Mouse (Mus musculus): ENCODE measurements around the gene Cd300e. TPM values are rescaled to one million over a fixed set of nuclear protein-coding genes. Genes with fewer than 3 reads are reported as not detected.

Cd300e gene
- total and polyA plus RNA-seq, 3 experiments: not detected

DNA sequence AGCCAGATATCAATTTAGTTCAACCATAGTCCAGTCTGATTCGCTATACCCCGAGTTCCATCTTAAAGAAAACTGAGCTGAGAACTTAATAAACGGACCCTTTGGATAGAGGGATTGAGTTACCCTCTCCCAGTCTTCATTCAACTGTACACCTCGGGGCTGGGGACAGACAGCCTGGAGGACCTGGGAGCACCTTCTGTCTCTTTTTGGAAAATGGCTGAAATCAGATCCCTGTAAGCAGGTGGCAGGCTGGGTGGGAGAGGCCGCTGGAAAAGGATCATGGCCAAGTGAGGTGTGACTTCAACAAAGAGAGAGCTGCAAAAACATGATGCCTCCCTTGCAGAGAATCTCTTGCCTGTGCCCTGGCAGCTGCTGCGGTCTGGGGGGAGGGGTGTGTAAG is 20.2 kb upstream of the Cd300e start:
- TF ChIP-seq MAFK (IDR thresholded peaks at IDR 0.05; ENCODE audit: borderline replicate concordance, low read depth, low read length): no peak
- TF ChIP-seq SMC3 (IDR thresholded peaks at IDR 0.05; ENCODE audit: low read depth, low read length): no peak
- TF ChIP-seq MYC (IDR thresholded peaks at IDR 0.05; ENCODE audit: low read depth, low read length): no peak
- TF ChIP-seq TBP (IDR thresholded peaks at IDR 0.05; ENCODE audit: low read depth, low read length): no peak
- TF ChIP-seq KAT2A (conservative IDR thresholded peaks at IDR 0.05; ENCODE audit: low read depth, low read length): no peak
- TF ChIP-seq MXI1 (IDR thresholded peaks at IDR 0.05; ENCODE audit: low read depth, low read length): no peak
- TF ChIP-seq UBTF (IDR thresholded peaks at IDR 0.05; ENCODE audit: borderline replicate concordance, insufficient read depth, low read depth, low read length): no peak
- TF ChIP-seq CTCF (IDR thresholded peaks at IDR 0.05 in 2 of 3, conservative IDR thresholded peaks at IDR 0.05 in 1 of 3; ENCODE audit: control insufficient read depth in 1 of 3, insufficient read depth in 1 of 3, low read depth in 2 of 3, low read length in 3 of 3, poor library complexity in 1 of 3, severe bottlenecking in 1 of 3): no peak
- TF ChIP-seq GATA1 (IDR thresholded peaks at IDR 0.05; ENCODE audit: low read depth, low read length): no peak
- no peak for TF ChIP-seq E2F4 (IDR thresholded peaks at IDR 0.05; ENCODE audit: borderline replicate concordance, low read depth, low read length)
- TF ChIP-seq ETS1 (IDR thresholded peaks at IDR 0.05; ENCODE audit: low read depth, low read length): no peak
- TF ChIP-seq POLR2AphosphoS5 (IDR thresholded peaks at IDR 0.05; ENCODE audit: borderline replicate concordance, low read depth, low read length): no peak
- TF ChIP-seq NRF1 (IDR thresholded peaks at IDR 0.05; ENCODE audit: insufficient read depth, low read depth, low read length, poor library complexity, severe bottlenecking): no peak
- no peak for TF ChIP-seq TAL1 (IDR thresholded peaks at IDR 0.05; ENCODE audit: low read length)
- TF ChIP-seq POLR2AphosphoS2 (IDR thresholded peaks at IDR 0.05; ENCODE audit: low read length): no peak
- no peak for TF ChIP-seq EP300 (IDR thresholded peaks at IDR 0.05; ENCODE audit: low read depth in 1 of 2, low read length in 2 of 2)
- TF ChIP-seq MYB (IDR thresholded peaks at IDR 0.05; ENCODE audit: low read depth, low read length): no peak
- Histone ChIP-seq H3K27ac (ENCODE audit: control insufficient read depth, low read depth, low read length) (no peak overlapping the region), H3K79me2 (ENCODE audit: control insufficient read depth, insufficient read depth, low read length, poor library complexity) (no peaks in the 10 kb centered on the region), H3K9ac (ENCODE audit: control insufficient read depth, low read depth, low read length, poor library complexity, severe bottlenecking) (no peak overlapping the region), H3K36me3 (ENCODE audit: control insufficient read depth in 1 of 2, insufficient read depth in 2 of 2, low read length in 2 of 2) (no peaks in the 10 kb centered on the region), H3K4me1 (ENCODE audit: control insufficient read depth in 1 of 2, insufficient read depth in 2 of 2, low read length in 2 of 2) (peaks cover 6 to 9% of the 10 kb centered on the region in 2 experiments; a peak in 3 of 4 replicates), H3K27me3 (ENCODE audit: control insufficient read depth in 1 of 2, insufficient read depth in 2 of 2, low read length in 2 of 2) (peaks cover 0 to 3% of the 10 kb centered on the region in 2 experiments; a peak in 1 of 4 replicates), H3K4me3 (ENCODE audit: control insufficient read depth in 1 of 2, insufficient read depth in 1 of 2, low read depth in 2 of 2, low read length in 2 of 2) (no peak overlapping the region), H3K9me3 (replicated peaks; ENCODE audit: insufficient read depth, low read length) (no peaks in the 10 kb centered on the region)
- no peak for DNase-seq (ENCODE audit: low read depth, low spot score)

DNA sequence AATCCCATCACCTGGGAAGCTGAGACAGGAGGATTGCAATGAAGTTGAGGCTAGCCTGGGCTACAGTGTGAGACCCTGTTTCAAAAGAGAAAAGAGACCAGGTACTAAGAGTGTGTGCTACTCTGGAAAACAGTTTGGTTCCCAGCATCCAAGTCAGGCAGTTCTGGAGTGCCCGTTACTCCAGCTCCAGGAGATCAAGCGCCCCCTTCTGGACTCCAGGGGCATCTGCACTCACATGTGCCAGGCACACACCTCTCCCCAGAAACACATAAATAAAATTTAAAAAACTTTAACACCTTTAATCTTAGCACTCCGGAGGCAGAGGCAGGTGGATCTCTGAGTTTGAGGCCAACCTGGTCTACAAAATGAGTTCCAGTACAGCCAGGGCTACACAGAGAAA is 19.4 kb upstream of the Cd300e start:
- no peak overlapping the region for H3K9ac ChIP-seq (ENCODE audit: control insufficient read depth, low read depth, low read length, poor library complexity, severe bottlenecking)
- H3K9me3 ChIP-seq (replicated peaks; ENCODE audit: insufficient read depth, low read length): no peaks in the 10 kb centered on the region
- H3K27ac ChIP-seq (ENCODE audit: control insufficient read depth, low read depth, low read length): no peak overlapping the region
- H3K27me3 ChIP-seq (ENCODE audit: control insufficient read depth in 1 of 2, insufficient read depth in 2 of 2, low read length in 2 of 2): peaks cover 0 to 3% of the 10 kb centered on the region in 2 experiments; a peak in 1 of 4 replicates
- no peaks in the 10 kb centered on the region for H3K79me2 ChIP-seq (ENCODE audit: control insufficient read depth, insufficient read depth, low read length, poor library complexity)
- peak; percentile 17 for DNase-seq (ENCODE audit: low read depth, low spot score)
- no peak overlapping the region for H3K4me3 ChIP-seq (ENCODE audit: control insufficient read depth in 1 of 2, insufficient read depth in 1 of 2, low read depth in 2 of 2, low read length in 2 of 2)
- H3K4me1 ChIP-seq (ENCODE audit: control insufficient read depth in 1 of 2, insufficient read depth in 2 of 2, low read length in 2 of 2): peaks cover 6 to 9% of the 10 kb centered on the region in 2 experiments; a peak in 3 of 4 replicates
- 0 out of 4 replicates have a peak, but pooled peaks cover 0 to 1% of the 10 kb centered on the region in 2 experiments for H3K36me3 ChIP-seq (ENCODE audit: control insufficient read depth in 1 of 2, insufficient read depth in 2 of 2, low read length in 2 of 2)
- TF ChIP-seq CHD1 (IDR thresholded peaks at IDR 0.05; ENCODE audit: low read depth, low read length) (no peak), CTCF (IDR thresholded peaks at IDR 0.05 in 2 of 3, conservative IDR thresholded peaks at IDR 0.05 in 1 of 3; ENCODE audit: control insufficient read depth in 1 of 3, insufficient read depth in 1 of 3, low read depth in 2 of 3, low read length in 3 of 3, poor library complexity in 1 of 3, severe bottlenecking in 1 of 3) (peak; percentile 7 to 55 (median 37); a peak in 4 of 6 replicates)

All from MEL (cell line).